Mouse (Mus musculus): ENCODE results near the gene Ttc27.

GRCm38 (mm10) chr17:74912995-74913394 lies 195.5 kb downstream of the Ttc27 start:
- TF ChIP-seq CTCF (IDR thresholded peaks at IDR 0.05; ENCODE audit: borderline replicate concordance, extremely low read depth, insufficient read depth, insufficient read length) = no peak
- no peak for TF ChIP-seq POLR2A (IDR thresholded peaks at IDR 0.05; ENCODE audit: borderline replicate concordance, extremely low read depth, insufficient read depth, insufficient read length, poor library complexity, severe bottlenecking)
